Mouse (Mus musculus) right cerebral cortex, postnatal 14 days (tissue): ENCODE results near the gene Smyd1.

Experiments used
- DNase-seq: peaks from one replicate; pipeline ENCODE4 v3.0.0; 2022

Gene Smyd1

DNA sequence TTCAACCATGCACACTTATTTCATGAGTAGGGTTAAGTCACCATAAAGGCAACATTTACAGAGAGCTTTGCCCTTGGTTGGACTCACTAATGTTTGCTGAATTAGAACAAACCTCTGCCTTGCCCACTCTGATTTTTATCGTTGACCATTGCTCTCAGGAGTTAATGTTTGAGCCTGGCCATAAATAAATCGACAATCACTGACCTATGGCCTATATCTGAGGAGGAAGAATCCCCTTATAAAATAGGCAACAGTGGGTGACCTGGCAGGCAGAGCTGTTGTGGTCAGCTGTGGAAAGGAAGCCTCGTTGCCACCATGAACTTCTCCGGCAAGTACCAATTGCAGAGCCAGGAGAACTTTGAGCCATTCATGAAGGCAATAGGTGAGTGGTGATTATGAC lies 122.4 kb downstream of the Smyd1 start, which contains the start of gene Fabp1:
Gene Fabp1, plus strand, starts transcription at position 216 of the 400 bp plus-strand sequence.
- DNase-seq = no peak

DNA sequence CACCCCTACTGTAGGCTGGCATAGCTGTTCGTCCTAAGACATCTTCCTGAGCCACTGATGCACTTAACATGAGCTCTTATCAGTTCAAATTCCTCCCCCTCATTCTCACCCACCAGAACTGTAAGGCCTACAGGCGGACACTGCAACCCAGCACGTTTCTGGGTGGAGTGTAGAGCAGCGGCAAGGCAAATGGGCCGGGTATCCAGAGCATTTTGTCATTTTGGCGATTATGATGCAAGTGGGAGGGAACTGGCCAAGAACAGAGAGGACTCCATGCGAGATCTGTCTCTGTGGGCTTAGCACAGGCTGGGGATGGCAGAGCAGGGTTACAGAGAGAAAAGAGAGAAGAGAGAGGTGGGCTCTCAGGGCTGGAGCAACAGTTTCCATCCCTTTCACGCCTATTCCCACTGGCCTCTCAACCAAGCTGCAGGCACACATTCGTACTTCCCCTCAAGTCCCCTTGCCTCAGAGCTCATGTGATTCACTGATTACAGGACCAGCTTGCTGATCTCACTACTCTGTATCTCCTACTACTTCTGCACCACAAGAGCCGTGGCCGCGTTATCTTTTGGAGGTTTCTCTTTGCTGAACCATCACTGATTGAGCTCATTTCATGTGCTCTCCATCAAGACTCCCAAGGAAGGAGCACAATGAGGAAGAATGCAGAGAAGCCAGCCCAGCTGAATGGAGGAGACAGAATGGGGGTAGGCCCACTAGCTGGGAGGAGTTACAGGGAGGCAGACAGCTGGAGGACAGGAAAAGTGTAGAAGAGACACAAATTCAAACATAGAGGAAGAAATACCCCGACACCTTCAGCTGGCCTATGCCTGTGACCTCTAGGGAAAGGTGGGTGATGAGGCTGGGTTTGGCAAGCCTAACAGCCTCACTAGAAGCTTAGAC lies 124.1 kb downstream of the Smyd1 start:
- DNase-seq = no peak

GRCm38 (mm10) chr6:71196107-71196506 lies 125.9 kb downstream of the Smyd1 start:
- no peak for DNase-seq

DNA sequence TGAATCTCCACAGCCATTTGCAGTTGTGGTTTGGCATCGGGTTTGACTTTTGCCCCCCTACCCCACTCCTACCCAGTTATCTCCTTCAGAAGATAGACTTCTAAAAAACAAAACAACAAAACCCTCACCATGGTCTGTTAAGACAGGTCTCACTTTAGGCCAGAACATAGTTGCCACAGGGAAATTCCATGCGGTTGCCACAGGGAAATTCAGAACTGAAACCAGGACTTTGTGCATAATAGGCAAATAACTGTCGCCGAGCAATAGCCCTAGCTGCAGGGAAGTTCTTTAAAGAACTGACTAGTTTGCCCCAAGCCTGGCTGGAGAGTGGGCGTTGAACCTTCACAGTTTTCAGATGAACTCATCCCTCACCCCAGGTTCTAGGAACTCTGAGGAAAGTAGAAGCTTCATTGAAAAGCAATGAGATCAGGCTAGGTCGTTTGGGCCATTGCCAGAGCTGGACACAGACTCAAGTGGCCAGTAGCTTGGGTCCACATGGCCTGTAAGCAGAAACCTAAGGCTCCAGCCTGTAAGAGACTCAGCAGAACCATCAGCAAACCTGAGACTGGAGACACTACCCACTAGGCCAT lies 128.8 kb downstream of the Smyd1 start:
- no peak for DNase-seq

- no peak for DNase-seq
These were observed 131.5 kb downstream of the Smyd1 start for GRCm38 (mm10) chr6:71190501-71190900.

DNA sequence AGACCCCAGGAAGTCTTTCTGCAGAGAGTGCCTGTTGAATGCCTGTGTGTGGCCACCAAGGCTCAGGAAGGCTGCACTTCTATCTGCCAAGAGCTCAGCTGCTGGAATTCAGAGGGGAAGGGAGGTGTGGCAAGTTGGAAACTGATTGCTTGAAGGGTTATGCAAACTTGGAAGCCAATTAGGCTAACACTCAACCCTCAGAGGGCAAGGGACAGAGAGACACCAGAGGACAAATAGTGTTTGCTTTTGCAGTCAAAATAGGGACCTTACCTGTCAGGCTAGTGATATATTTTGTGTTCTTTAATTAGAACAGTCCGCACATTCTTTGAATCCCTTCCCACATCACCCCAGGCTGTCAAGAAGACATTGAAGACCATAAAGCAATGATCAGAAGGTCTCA lies 132.5 kb downstream of the Smyd1 start:
- no peak for DNase-seq

DNA sequence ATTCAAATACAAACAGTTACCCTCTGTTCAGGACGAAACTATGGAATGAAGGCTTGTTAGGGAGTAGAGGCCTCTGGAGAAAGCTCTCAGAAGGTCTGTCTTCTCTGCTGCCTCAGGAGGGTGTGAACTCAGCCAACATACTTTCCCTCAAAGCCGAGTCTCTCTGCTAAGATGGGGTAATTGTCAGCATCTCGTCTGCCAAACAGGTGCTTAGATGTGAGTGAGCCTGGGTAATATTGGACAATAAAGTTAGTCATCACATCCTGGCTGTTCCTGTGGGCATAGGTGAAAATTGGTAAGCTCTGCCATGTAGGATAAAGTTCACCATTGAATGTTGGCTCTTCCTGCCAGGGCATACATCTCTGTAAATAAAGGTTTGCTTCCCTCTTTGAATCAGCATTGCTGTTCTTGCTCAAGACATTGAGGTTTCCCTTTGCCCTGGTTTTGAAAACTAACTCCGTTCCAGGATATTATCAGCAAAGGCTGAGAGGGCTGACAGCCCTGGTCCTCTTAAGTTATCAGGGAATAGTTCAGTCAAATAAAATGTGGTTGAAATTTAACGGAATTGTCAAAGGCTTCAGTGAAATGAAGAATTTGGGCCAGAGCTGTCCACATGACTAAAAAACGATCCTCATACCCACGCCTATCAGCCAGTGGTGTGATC lies 137.0 kb downstream of the Smyd1 start:
- DNase-seq = no peak

DNA sequence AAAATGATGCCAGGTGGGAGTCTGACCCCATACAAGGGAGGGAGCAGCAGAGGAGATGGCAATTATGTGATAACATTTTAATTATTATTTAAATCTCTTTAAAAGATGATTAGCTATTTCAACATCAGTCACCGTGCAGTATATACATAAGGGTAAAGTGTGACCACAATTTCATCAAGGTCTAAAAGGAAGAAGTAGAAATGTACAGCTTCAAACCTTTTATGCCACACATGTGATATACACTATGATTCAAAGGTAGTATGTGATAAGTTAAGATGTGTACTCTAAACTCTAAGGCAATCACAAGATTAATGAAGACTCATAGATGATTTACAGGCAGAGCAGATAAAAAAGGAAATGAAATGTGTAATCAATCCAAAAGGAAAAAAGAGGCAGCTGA lies 141.4 kb downstream of the Smyd1 start:
- no peak for DNase-seq

- no peak for DNase-seq
These were observed 149.0 kb downstream of the Smyd1 start for GRCm38 (mm10) chr6:71172812-71173580.

DNA sequence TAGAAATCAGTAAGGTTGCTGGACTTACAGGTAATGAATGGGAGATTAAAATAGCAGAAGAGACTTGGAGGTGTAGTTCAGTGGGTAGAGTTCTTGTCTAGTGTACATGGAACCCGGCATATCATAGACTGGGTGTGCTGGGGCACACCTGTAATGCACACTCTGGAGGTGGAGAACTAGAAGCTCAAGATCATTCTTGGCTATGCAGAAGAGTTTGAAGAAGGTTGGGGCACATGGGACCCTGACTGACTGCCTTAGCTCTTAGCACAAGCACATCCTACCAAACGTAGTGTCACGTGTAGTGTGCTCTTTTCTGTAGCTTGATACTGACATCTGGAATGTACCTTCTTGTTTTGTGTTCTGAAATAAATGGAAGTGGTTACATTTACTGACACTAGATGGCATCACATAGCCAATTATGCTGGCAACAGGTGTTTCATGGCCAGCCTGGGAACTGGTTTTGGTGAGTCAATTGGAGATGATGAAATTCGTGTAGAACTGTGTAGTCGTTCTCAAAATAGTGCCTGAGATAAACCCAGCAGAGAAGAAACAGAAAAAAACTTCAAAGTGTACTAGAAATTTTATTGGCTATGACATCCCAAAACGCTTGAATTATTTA lies 155.4 kb downstream of the Smyd1 start:
- DNase-seq = peak; percentile 32

DNA sequence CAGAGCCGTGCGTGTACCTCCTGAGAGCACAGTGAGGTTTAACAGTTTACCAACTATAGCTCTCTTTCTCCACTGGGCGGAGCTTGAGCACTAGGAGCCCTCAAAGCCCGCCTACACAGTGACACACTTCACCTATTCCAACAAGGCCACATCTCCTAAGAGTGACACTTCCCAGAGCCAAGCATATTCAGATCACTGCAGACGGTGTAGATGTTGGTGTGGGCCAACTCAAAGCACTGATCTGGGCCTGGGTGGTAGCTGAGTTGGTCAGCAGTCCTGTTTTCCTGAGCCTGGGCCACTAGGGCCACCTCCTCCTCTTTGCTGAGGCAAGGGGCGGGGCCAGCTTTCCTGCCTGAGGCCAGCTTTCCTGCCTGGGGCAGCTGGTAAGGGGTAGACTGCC lies 157.6 kb downstream of the Smyd1 start:
- no peak for DNase-seq
